Mouse (Mus musculus) small intestine, adult 10 weeks (tissue): Measurements from ENCODE around the gene B230219D22Rik. TPM values are rescaled to one million over a fixed set of nuclear protein-coding genes. Genes with fewer than 3 reads are reported as not detected.

Experiments
- polyA plus RNA-seq: library from polyadenylated mRNA; stranded (reverse); fragments of 350-450 nt; fragmentation: Illumina TruSeq; extraction: RNeasy Lipid Tissue Mini Kit (QIAGEN cat#74804); gene quantifications from one replicate; pipeline ENCODE4 v1.2.3, GENCODE M21; 2014; ENCODE audit warnings: low replicate concordance

B230219D22Rik gene
- 83.1 TPM for polyA plus RNA-seq

DNA sequence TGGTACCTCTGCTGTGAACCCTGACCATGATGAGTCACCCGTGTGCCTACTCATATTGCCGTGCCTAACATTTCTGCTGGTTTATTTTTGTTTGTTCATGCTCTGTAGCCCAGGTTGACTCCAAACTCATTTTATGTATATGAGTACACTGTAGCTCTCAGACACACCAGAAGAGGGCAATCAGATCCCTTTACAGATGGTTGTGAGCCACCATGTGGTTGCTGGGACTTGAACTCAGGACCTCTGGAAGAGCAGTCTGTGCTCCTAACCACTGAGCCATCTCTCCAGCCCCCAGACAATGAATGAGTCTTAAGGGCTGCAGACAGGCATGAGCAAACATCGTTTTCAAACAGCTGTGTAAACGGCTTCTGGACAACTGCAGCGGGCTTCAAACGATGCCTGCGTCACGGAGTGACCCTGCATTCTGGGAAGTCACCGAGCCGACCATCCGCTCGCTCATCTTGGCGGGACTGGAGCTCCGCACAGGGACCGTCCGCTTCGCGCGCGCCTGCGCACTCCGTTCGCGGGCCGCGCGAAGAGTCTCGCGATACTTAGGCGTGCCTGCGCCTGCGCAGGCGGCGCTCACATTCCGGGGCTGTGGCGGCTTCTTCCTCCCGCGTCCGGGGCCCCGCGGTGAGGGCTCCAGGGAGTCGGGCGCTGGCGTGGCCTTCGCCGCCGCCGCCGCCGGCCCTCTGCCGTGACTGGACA, at the start of gene B230219D22Rik:
TSS of gene B230219D22Rik (plus strand) at position 590 of the 708 bp plus-strand sequence.

DNA sequence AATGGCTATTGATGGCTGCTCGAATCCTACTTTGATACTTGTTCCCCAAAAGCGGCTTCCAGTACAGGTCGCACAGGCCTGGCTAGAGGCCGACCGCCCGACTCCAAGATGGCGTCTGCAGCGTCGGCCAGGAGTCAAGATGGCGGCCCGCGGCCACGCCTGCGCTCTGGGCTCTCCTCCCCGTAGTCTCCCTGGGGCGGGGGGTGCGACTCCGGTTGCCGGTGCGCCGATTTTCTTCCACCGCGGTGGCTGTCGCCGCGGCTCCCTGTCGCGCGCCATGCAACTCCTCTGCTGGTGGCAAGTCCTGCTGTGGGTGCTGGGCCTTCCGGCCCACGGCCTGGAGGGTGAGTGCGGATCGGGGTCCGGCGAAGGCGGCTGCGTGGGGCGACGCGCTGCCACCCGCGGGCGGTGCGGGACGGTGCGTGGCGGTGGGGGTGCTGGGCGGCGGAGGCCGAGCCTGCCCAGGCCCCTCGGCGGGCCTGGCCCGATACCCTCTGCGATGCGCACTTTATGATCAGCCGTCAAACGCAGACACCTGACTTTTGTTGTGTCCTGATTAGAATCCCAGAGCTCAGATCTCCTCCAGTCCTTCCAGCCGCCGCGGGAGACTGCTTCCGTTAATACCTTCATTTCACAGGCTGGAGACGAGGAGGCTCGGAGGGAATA, 21.7 kb downstream of the B230219D22Rik start, which contains the start of gene Txndc15:
TSS of gene Txndc15 (plus strand) at position 150 of the 666 bp plus-strand sequence.

DNA sequence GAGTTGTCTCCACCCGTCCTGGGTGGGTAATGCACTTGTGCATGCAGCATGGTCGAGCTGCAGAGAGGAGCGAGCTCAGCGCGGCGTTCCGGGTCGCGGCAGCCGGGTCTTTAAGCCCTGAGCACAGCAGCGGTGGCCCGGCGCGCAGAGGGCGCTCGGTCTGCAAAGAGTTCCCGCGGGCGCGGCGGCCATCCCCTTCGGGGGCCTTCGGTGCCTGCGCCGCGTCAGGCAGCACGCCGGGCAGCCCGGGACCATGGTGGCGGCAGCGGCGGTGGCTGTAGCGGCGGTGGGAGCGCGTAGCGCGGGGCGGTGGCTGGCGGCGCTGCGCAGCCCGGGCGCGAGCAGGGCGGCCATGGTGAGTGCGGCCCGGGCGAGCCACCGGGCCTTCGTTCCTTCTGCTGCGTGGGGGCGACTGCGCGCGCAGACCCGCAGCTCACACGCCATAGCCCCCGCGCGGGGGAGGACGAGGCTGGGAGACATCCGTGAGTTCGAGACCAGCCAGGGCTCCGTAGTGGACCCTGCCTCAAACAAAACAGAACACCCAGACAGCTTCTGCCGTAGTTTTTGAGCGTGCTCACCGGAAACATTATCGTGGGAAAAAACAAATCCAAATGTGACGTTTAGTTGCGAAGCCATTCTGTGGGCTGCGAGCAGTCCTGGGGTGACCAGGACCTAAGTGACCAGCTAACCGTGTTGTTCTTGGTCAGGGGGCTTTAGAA, 34.4 kb downstream of the B230219D22Rik start, which contains the start of gene Pcbd2:
TSS of gene Pcbd2 (plus strand) at position 249 of the 719 bp plus-strand sequence.

Other genes with a start within 250 kb of the B230219D22Rik start
- 3.2 TPM for gene Grk6, start 248.1 kb upstream of the B230219D22Rik start, polyA plus RNA-seq
- not detected for gene Prr7, start 228.9 kb upstream of the B230219D22Rik start, polyA plus RNA-seq
- gene Dbn1, start 205.0 kb upstream of the B230219D22Rik start, polyA plus RNA-seq, result 0.26 TPM
- gene Pdlim7, start 179.4 kb upstream of the B230219D22Rik start, polyA plus RNA-seq, result 0.26 TPM
- 0.19 TPM for gene Dok3, start 163.8 kb upstream of the B230219D22Rik start, polyA plus RNA-seq
- gene Ddx41, start 156.5 kb upstream of the B230219D22Rik start, polyA plus RNA-seq, result 1.0 TPM
- gene Fam193b, start 122.0 kb upstream of the B230219D22Rik start, polyA plus RNA-seq, result 3.7 TPM
- 22.9 TPM for gene Tmed9, start 119.4 kb upstream of the B230219D22Rik start, polyA plus RNA-seq
- gene B4galt7, start 93.2 kb upstream of the B230219D22Rik start, polyA plus RNA-seq, result 1.4 TPM
- 48.8 TPM for gene Caml, start 70.1 kb upstream of the B230219D22Rik start, polyA plus RNA-seq
- gene Ddx46, start 58.1 kb upstream of the B230219D22Rik start, polyA plus RNA-seq, result 63.4 TPM
- 83.0 TPM for gene Txndc15, start 21.5 kb downstream of the B230219D22Rik start, polyA plus RNA-seq
- gene Pcbd2, start 34.2 kb downstream of the B230219D22Rik start, polyA plus RNA-seq, result 12.2 TPM
- gene Catsper3, start 91.4 kb downstream of the B230219D22Rik start, polyA plus RNA-seq, result not detected
- gene Pitx1, start 143.1 kb downstream of the B230219D22Rik start, polyA plus RNA-seq, result not detected